Mouse (Mus musculus): ENCODE measurements around the gene Lias.
A peak's percentile ranks its signal among the peaks of the same experiment; 100 is the strongest.

The Lias gene

GRCm38 (mm10) chr5:65428321-65428720 lies 37.0 kb downstream of the Lias start:
- DNase-seq = no peak

DNA sequence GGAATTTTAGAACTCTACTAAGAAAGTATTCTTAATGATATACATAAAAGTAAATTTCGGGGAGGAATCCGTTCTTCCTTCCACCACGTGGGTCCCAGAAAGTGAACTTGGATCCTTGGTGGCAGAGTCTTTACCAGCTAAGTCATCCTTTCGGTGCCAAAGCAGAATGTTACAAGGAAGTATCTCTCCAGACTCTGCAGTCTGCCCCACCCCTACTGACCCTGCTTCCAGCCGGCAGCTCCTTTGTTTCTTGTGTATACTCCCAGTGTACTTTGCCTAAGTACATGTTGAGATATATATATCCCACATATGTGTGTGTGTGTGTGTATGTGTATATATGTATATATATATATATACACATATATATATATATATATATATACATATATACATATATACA lies 38.1 kb downstream of the Lias start:
- no peak for DNase-seq

DNA sequence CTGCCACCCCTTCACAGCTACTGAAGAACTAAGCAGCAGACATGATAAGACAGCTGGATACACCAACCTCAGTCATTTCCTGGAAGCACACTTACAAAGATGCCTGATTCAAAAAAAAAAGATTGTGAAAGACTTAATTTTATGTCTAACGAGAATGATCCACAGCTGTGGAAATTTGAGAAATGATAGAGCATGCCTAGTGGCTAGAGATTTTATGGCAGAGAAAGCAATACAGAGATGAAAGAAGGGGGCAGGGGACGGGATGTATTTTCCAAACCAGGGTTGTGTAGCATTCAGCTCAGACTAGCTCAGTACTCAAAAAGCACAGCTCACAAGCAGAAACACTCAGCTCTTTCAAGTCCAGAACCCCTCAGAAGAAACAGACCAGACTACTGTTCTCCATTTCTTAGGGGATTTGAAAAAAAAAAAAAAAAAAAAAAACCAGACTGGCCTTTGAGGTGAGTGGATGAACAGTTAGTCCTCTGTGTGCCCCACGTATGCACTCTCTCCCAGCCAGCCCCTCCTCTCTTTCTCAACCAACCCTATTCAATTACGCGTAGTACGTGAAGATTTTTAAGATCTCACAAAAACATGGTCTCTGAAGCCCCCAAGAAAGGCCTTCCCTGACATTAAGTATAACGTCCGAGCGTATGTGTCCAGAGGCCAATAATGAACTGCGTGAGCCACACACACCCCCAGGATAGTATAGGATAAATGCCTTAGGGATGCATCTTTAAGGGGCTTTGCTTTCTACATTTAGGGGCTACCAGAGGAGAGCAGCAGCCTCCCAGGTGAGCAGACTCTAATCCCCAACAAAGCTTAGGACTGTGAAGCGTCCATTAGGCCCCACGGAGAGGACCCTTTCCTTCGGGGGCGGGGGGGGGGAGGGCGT lies 43.4 kb downstream of the Lias start:
- peak; percentile 21 for DNase-seq

DNA sequence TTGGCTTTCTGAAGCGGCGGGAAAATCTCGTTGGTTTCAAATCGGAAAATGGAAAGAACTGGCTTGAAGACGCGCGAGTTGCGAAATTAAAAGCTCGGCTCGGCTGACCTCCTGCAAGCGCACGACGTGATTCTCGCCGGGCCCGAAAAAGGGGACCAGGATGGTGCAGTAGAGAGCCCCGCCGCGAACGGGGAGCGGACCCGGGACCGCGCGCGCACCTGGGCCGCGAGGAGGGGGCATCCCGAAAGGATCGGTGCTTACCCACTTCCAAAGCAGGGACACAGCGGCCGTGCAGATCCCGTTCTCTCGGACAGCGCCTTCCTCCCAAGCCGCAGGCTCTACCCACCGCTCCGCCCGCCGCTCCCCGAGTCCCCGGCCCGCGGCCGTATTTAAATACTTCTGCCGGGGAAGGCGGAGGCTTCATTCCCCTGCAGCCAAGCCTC lies 44.1 kb downstream of the Lias start:
- DNase-seq = no peak

DNA sequence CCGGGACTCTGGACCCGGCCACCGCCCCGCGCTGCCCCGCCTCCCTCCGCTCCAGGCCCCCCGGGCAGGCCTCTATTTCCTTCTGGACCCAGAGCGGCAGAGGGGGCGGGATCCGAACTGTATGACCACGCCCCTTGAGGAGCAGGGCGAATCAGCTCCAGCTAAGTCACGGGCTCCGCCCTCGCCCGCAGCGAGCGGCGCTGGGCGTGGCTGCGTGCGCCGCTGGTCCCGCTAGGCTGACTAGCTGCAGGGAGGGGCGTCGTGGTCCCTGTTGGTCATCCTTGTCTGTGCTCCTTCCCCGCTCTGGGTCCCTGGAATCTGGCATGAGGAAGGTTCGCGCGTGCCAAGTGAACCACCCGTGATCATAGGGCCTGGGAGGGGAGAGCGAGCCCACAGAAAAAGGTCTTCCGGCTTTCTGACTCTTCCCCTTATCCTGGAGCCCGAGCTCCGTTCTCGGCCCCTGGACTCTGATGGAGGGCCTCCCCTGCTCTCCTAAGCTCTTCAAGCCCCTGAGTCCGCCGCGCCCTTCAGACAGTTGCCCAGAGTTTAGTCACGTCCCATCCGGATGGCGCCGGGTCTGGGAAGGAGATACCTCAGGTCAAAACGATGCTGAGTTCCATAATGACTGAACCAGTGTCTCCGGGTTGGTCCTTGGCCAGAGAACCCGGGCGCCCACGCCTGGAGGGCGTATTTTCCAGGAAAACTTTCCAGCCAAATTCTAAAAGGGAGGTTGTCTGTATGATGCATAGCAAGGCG lies 44.7 kb downstream of the Lias start, which contains the start of gene Ugdh:
Gene Ugdh, minus strand, starts transcription at position 144 of the 756 bp plus-strand sequence.
- peak; percentile 97 for DNase-seq

DNA sequence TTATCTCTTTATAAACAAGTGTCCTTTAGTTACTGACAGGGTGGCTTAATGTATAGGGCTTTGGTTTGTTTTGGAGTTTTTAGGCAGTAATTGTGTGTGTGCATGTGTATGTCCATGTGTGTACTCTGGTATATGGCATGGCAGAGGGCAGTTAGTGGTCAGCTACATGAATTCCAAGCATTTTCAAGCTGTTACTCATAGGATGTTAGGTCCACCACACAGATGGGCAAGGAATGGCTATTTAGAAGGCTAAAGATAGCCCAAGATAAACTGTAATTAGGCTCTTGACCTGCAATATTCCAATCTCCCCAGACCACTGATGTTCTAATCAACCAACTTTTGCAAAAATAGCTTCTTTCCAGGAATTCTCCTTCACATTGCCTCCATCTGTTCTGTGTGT lies 46.7 kb downstream of the Lias start:
- DNase-seq = no peak

GRCm38 (mm10) chr5:65444981-65445380 lies 53.7 kb downstream of the Lias start:
- no peak for DNase-seq

- DNase-seq = no peak
Measured at GRCm38 (mm10) chr5:65446756-65447155, 55.5 kb downstream of the Lias start.

- DNase-seq = no peak
Measured at GRCm38 (mm10) chr5:65447826-65448225, 56.5 kb downstream of the Lias start.

GRCm38 (mm10) chr5:65448941-65449340 lies 57.6 kb downstream of the Lias start:
- no peak for DNase-seq

DNA sequence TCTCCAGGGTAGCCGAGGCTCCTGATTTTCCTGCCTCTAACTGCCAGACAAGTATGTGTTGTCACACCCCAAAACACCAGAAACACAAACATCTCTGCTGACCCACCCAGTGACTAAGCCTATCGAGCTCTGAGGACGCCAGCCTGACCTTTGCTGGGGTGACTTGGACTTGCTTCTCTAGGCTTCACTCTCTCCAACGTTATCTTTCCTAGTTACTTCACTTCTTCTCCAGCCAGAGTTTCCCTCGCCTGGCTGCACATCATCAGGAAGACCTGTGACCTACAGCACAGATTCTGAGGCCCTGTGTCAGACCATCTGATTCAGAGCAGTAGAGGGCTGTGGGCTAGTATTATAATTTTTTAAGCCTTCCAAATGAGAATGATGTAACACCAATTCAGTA lies 63.5 kb downstream of the Lias start:
- DNase-seq = no peak

DNA sequence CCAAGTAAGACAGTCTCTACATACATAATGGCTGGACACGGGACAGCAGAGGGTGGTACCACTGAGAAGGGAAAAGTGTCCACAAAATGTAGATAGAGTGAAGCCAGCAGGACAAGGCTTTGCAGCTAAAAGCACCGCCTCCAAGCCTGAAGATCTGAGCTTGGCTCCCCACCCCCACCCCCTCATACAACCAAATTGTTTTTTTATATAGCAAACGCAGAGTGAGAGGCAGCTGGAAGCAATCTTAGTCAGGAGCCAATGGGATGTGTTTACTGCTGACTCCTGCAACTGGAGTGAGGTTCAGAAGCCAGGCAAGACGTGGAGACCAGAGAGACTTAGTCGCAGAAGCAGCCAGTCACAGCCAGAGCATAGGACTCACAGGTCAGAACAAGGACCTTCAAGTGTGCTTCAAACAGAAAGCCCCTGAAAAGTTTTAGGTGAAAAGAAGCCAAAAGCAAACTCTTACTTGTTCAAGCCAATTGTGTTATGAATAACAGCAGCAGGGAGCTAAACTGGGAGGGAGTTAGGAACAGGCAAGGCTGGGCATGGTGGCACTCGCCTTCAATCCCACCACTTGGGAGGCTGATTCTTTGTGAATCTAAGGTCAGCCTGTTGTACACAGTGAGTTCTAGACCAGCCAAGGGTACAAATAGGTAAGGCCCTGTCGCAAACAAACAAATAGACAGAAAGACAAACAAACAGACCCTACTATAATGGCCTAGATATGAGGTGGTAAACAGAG lies 66.0 kb downstream of the Lias start:
- DNase-seq = no peak

DNA sequence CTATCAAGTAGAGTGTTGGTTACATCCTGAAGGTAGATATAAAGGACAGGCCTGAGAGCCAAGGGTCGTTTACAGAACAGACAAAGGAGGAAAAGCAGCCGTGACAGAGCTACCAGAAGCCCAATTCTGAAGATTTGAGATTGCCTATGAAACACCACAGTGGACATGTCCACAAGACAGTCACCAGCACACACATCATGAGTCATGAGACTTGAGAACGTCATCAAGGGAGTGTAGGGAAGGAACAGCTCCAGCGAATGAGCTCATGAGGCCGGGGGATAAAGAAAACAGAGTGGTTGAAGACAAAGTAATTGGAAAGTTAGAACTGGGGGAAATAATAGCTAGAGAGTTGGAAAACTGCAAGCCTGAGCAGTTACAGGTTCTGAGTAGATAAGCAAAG lies 66.5 kb downstream of the Lias start:
- no peak for DNase-seq

- no peak for DNase-seq
Measured at GRCm38 (mm10) chr5:65459454-65459853, 68.2 kb downstream of the Lias start.
